Mouse (Mus musculus) left cerebral cortex, adult 2 months (tissue): ENCODE data around the gene Taf5l. TPM values are rescaled to one million over a fixed set of nuclear protein-coding genes. Genes with fewer than 3 reads are reported as not detected.

Experiments used
- DNase-seq, 2 experiments: peaks; one replicate each; pipeline ENCODE4 v3.0.0; 2021 to 2022; ENCODE audit warnings: low spot score in 2 of 2, mixed read lengths in 1 of 2; ENCODE audit errors: extremely low spot score in 1 of 2
- H3K27ac ChIP-seq: fragments of 200-600 bp; 2 replicates; pipeline ENCODE4 v1.8.1; 2022
- H3K4me3 ChIP-seq: fragments of 200-600 bp; 2 replicates; pipeline ENCODE4 v1.8.1; 2022
- CTCF ChIP-seq: fragments of 200-600 bp; IDR thresholded peaks from 2 replicates; pipeline ENCODE4 v1.8.1; 2022; ENCODE audit warnings: antibody characterized with exemption, mild to moderate bottlenecking, moderate library complexity
- intact Hi-C: fragments of 180-260 bp; cut with DNase I; formaldehyde crosslinking; loops from one replicate; pipeline ENCODE4 v1.15.1; 2025
- long read RNA-seq, 2 experiments: library from polyadenylated mRNA; stranded (forward); transcript quantifications; one replicate each; pipeline ENCODE4 v2.0.0; 2021; ENCODE audit warnings: borderline mapping rate in 2 of 2
- total RNA-seq, 2 experiments: library from RNA; stranded (reverse); gene quantifications; 2 replicates each; pipeline ENCODE4 v1.2.3; 2021

The Taf5l gene
- total RNA-seq, result 10 to 100 TPM; 22.8 to 24.2 TPM
- long read RNA-seq, experiment 1, transcript Taf5l-201 (5 exons, 2,912 nt), result minor isoform, 5 of 49 reads
- long read RNA-seq, experiment 1, transcript Taf5l-202 (5 exons, 2,973 nt), result major isoform, 39 of 49 reads
- long read RNA-seq, experiment 1, partial matches to known transcripts, result 2 of 49 reads
- long read RNA-seq, experiment 1, other reads (novel, unspliced or antisense), result 3 of 49 reads
- long read RNA-seq, experiment 2, transcript Taf5l-202 (5 exons, 2,973 nt), result major isoform, 33 of 48 reads
- long read RNA-seq, experiment 2, transcript Taf5l-201 (5 exons, 2,912 nt), result minor isoform, 6 of 48 reads
- long read RNA-seq, experiment 2, partial matches to known transcripts, result 1 of 48 reads
- long read RNA-seq, experiment 2, other reads (novel, unspliced or antisense), result 8 of 48 reads

DNA sequence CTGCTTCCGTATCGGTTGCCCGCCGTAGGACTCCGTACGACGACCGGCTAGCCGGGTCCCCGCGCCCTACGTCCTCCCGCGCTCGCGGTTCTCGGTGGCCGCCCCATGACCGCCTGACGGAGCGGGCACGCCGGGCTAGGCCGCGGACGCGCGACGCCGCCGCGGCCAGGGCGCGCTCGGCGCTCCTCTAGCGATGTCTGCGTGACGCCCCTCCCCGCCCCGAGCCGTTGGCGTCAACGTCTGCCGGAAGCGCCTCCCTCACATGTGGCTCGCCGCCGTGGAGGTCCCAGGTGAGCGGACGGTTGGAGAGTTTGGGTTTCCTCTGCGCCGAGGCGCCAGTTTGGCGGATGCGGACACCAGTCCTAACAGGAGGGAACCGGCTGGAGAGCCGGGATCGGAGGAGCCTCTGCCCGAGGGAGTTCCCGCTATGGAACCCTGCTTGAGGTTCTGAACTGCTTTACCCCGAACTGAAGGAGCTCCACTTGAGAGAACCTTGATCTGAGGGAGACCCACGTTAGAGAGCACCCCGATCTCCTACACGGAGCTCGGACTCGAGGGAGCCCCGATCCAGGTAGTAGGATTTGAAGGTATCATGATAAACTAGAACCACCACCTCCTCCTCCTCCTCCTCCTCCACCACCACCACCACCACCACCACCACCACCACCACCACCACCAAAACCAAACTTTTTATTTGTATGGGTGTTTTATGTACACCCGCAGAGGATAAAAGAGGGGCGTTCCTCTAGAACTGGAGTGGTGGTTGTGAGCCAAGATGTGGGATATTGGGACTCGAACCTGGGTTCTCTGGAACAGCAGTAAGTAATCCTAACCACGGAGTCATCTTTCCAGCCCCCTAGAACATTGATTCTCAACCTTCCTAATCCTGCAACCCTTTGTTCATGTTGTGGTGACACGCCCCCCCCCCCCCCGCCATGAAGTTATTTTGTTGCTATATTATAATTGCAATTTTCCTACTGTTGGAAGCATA lies at the start of gene Taf5l, which contains the start of gene Urb2:
Gene Taf5l, minus strand, starts transcription at position 161 of the 991 bp plus-strand sequence.
Gene Urb2, plus strand, starts transcription at position 272 of the 991 bp plus-strand sequence.
- Histone ChIP-seq H3K4me3 (peak within 1 kb of the TSS; percentile 90), H3K27ac (peak within 1 kb of the TSS; percentile 93)
- no peak for TF ChIP-seq CTCF
- DNase-seq, result peak; percentile 94 to 95
- intact Hi-C loops, result loop anchor here (1.0 to 5.0 kb wide), 3 partner anchors 38 to 926 kb away; partner anchors contain the start of genes Abcb10, Egln1 and Nup133

DNA sequence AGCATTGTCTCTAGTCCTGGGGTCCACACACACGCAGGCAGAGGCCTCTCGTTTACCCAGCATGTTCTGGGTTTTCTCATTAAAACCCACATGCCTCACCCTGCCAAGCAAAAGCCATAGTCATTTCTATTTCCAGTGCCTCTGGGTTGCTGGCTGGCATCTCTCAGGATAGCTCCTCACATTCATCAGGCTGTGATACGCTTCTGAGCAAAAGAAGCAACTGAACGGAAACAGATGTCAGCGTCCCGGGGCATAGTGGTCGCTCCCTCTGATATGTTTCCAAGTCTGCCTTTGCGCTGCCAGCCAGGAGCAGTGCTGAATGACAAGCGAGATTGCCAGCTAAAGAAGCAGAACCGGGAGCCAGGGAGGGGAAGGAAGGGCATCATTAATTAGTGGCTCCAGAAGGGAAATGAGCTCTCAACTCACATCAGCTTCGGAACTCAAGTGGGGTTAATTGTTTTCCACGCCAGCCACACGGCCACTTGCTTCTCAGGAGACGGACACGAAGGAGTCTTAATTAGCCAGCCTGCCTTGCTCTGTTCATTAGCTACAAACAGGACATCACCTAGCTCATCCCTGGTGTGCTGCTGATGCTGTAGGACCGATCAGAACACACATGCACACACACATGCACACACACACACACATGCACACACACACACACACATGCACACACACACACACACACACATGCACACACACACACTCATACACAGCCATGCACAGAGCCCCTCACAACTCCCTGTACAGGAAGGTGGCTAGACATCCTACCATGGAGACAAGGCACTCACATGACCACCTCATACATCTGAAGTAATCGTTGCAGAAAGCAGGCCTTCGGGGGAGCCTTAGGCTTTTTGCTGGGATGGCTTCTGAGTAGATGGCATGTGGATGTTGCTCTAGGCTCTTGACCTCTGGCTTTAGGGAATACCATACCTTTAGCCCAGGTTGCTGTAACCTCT lies 49.4 kb upstream of the Taf5l start:
- TF ChIP-seq CTCF, result no peak
- Histone ChIP-seq H3K4me3 (no peak overlapping the region), H3K27ac (no peak overlapping the region)
- no peak for DNase-seq
- intact Hi-C loops, result no loop called here

DNA sequence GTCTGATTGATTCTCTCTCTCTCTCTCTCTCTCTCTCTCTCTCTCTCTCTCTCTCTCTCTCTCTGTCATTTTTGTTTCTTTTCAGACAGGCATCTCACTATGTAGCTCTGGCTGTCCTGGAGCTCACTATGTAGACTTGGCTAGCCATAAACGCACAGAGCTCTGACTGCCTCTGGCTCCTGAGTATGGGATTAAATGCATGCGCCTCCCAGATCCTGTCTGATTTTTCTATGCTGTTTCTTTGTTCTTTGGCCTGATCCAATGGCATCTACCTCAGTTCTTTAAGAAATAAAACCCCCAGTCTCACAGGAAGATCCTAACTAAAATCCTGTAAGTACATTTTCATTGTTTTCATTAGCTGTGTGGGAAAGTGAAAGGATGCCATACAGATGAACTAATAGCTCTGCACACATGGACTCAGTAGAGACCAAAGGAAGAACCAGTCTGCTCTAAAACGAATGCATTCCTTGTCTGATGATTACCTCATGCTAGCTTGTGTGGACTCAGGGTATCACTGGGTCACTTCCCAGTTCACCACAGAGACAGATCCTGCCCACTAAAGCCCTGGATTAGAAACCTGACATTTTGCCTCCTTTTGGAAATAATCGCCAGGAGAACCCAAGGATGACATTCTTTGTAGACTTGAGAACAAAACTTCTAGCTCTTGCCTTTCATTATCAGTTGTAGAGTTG lies 46.0 kb upstream of the Taf5l start:
- DNase-seq, result no peak
- no peak overlapping the region for H3K27ac ChIP-seq
- intact Hi-C loops, result no loop called here
- H3K4me3 ChIP-seq, result no peak overlapping the region
- no peak for TF ChIP-seq CTCF

DNA sequence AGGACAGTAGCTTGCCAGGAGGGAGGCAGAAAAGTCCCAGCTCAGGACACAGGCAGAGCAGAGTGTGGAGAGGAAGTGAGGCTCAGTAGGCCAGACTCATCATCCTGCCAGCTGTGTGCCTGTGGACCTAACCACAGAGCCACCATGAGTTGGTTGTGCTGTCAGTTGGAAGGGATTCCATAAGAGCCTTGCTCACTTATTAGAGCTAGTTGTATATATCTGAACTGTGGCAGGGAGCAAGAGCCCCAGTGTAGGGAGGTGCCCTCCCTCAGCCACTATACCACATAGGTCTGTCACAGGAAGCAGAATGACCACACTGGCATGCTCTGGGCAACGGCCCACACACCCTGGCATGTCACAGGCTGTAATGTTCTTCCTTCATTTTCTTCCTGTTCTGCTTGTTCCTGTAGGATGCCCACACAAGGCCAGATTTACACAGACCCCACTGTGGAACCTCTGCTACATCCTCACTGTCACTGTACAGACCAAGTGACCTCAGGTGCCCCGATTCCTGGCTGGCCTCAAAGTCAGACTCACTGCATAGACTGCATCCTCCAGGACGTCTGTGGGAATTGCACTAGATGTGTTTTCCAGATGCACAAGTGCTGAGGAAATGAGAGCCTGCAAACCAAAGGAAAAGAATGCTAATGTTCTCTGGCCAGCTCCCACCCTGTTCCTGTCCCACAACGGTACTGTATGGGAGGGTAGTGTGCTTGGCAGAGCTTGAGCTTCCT lies 45.3 kb upstream of the Taf5l start:
- no peak overlapping the region for H3K4me3 ChIP-seq
- DNase-seq, result no peak
- intact Hi-C loops, result no loop called here
- TF ChIP-seq CTCF, result no peak
- no peak overlapping the region for H3K27ac ChIP-seq

DNA sequence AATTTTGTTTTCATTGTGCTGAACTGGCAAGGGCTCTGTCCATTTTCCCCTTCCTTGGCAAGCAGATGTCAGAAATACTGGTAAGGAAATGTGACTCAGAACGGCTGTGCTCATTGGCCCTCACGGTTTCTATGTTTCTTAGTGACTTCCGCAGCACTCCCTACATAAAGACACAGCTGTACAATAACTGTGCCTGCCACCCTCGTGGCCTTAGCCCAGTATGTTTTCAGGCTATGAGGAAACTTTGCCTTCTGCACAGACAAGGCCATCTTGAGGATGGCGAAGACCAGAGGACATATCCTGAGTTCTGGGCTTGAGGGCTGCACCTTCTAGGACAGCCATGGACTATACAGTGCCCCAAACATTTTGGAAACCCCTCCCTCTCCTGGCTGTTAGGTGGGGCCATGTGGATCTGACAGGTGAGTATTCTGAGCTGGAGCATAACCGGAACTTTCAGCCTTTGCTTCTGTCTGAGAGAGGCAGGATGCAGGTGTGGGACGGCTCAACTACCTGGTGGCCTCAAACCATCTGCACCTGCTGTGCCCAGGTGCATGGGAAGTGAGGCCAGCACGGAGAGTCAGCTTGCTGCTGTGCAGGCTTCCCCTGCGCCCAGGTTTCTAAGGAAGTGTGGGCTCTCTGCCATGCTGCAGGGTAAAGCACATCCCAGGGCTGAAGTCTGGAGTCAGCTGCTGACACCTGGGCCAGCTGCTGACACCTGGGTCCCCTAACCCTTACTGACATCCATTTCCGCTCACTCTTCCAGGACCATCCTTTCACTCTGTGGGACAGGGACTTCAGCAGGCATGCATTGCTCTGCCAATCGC lies 35.8 kb upstream of the Taf5l start:
- Histone ChIP-seq H3K27ac (no peak overlapping the region), H3K4me3 (no peak overlapping the region)
- intact Hi-C loops, result no loop called here
- no peak for DNase-seq
- TF ChIP-seq CTCF, result no peak

DNA sequence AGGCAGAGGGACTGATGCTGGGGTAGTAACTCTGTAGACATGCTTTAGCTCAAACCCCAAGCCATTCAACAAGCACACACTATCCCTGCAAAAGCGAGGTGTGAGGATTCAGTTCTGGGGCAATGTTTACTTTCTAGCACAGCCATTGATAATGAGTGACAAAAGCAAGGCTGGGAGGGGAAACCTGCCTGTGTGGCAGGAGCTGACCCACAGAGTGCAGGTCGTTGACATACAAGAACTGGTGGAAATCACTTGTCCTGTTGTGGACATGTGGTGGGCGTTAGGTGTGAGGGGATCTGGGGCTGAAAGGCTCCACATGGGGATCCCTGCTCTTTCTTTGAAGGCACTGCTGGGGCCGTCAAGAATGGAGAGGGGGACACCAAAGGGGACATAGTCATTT lies 31.4 kb upstream of the Taf5l start:
- H3K4me3 ChIP-seq, result no peak overlapping the region
- no peak overlapping the region for H3K27ac ChIP-seq
- intact Hi-C loops, result loop anchor here (1.0 to 2.0 kb wide), 2 partner anchors 180 to 297 kb away; no protein-coding TSS in a partner anchor
- TF ChIP-seq CTCF, result no peak
- DNase-seq, result no peak

DNA sequence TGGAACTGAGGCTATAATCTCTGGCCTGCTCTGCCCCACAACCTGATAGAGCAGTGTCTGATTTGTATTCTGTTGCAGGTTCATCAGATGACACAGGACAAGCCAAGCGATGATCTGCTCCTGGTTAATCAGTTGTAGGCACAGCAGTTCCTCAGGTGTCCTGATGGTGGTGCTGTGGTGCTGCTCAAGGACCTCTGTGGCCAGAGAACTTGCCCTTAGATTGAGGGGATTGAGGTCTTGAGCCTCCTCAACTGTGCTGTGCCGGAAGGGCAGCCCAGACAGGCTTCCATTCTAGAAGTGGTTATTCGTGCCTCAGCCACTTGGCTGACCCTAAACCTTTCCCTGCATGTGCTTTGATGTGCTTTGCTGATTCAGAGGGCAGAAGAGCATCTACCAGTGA lies 30.9 kb upstream of the Taf5l start:
- no peak overlapping the region for H3K27ac ChIP-seq
- TF ChIP-seq CTCF, result peak; percentile 99
- no peak overlapping the region for H3K4me3 ChIP-seq
- peak; percentile 63 to 78 for DNase-seq
- intact Hi-C loops, result loop anchor here (1.0 to 2.0 kb wide), 2 partner anchors 181 to 297 kb away; no protein-coding TSS in a partner anchor

DNA sequence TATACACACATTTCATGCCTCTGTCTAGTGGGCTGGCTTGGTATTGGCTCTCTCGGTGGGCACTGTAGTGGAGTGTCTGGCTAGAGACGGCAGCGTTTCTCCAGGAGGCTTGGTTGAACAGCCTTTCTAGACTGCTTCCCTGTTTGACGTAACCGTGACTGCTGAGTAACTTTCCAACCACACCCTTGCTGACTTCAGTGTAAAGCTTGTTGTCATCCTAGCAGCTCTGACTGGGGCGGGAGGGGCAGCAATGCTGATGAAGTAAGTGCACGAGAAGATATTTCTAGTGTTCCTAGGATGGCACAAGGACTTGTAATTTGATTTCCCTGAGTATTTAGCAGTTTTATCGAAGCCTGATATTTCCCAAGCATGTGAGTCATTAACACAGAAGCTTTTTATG lies 24.7 kb upstream of the Taf5l start:
- no peak for DNase-seq
- H3K4me3 ChIP-seq, result no peak overlapping the region
- no peak overlapping the region for H3K27ac ChIP-seq
- intact Hi-C loops, result no loop called here
- TF ChIP-seq CTCF, result no peak

DNA sequence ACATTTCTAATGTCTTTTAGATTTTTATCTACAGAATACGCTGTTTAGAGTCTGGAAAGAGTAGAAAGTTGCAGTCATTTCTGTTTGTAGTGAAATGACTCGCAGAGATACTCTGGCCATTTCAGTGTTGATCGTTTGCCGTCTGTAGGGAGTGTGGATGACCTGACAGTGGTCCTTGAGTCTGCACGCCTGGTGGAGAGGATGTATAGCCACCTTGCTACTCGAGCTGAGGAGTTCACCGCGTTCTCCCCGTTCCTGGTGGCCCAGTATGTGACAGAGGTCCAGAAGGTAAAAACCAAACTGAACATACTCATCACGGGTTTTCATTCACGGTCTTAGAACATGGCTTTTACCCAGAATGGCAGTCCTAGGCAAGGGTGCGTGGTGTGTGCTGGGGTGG lies 23.7 kb upstream of the Taf5l start:
- no peak for TF ChIP-seq CTCF
- intact Hi-C loops, result no loop called here
- Histone ChIP-seq H3K27ac (no peak overlapping the region), H3K4me3 (no peak overlapping the region)
- no peak for DNase-seq
